Mouse (Mus musculus) 3134 (cell line): ENCODE measurements around the gene Bub1.

Experiments used
- DNase-seq: peaks from one replicate; pipeline ENCODE4 v3.0.0-alpha.2; 2011; ENCODE audit warnings: low spot score; ENCODE audit not compliant: insufficient read length; ENCODE audit errors: extremely low read depth

The Bub1 gene

DNA sequence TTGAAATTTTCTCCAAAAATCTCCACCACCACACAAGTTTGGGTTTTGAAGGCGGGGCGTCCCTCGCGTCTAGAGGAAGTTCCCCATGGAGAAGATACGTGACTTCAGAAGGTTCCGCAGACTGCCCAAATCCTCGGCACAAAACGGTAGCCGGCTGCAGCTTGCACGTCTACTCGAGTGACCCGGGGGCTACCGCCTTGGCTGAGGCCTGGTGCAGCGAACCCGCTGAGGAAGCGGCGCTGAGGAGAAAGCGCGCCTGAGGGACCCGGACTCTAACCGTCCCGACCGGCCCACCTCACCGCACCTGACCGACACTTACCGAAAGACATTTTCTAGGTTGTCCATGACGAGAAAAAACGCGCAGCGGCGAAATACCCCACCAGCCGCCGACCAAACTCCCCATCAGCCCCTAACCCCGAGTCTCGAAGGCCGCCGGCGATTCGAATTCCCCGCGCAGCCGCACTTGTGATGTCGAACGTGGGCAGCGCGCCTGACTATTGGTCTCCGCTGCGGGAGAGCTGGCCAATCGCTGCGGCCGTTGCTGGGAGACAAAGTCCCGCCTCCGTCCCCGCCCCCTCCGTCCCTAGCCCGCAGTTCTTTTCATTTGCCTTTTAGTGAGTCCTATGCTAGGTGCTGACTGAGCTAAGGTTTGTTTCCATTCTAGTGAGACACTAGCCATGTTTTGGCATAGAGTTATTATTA, at the start of gene Bub1:
Bub1 (minus strand) TSS at position 465 of the 702 bp plus-strand sequence.
- peak; percentile 94 for DNase-seq

DNA sequence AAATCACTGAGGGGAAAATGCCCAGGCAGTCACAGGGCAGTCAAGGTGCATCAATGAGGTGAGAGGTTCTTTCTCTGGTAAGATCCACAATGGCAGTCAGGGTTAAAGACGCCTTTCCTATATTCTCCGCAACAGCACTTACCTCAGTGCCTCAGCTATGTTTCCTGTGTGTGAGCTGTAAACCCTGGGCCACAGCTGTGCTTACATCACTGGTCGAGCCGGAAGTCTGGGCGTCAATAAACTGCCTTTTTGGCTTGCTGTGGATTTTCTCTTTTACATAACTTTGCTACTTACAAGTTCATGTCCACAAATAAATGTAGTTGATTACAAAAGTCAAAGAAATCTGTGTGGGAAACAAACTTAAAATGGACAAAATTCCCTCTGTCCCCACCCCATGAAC, 49.4 kb upstream of the Bub1 start:
- no peak for DNase-seq

GRCm38 (mm10) chr2:127864381-127864780, 32.7 kb upstream of the Bub1 start:
- no peak for DNase-seq

DNA sequence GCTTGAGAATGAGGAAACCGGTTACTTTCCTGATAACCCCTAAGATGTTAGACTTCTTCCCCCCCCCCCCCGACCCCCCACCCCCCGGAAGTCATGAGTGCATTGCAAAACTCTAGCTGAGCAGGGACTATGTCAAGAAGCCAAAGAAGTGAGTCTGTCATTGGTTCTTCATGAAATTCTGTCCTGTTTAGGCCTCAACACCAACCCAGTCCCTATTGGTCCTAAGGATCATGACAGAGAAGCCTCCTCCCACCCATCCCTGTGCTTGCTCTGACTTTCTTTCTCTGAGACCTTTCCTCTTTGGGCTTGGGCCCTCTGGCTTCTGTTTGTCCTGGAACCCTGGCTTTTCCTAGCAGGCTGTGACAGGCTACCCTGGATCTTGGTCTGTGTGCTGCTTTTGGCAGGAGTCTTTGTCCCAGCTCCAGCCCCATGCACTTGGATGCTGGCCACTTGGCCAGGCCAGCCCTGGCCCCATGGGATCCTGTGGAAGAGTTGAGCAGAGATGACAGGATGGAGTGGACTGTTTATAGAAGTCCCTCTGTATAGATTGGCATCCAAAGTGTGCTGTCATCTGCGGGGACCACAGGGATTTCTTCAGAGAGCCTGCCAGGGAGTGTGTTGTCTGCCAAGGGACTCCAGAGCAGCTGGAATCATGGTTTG, 22.8 kb upstream of the Bub1 start:
- peak; percentile 91 for DNase-seq

- DNase-seq, result peak; percentile 8
Observed at GRCm38 (mm10) chr2:127850371-127850770, 18.7 kb upstream of the Bub1 start.

- no peak for DNase-seq
Observed at GRCm38 (mm10) chr2:127846571-127846970, 14.9 kb upstream of the Bub1 start.

DNA sequence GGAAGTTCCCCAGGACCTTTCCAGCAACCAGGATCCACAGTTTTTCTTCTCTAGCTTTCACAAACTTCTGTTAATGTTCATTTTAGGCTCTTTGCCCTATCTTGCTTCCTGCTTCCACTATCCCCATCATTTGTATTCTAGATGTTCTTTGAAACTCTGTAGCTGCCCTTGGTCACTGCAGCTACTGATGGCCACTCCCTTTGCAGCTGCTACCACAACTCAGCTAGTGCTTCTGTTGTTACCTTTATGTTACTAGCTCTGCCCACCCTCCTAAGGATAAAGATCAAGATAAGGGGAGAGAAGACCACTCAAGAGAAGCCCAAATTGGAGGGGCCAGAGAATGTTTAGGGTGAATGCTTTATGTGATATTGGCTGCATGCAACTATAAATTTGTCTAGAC, 14.3 kb upstream of the Bub1 start:
- DNase-seq, result no peak

GRCm38 (mm10) chr2:127845346-127845982, 13.8 kb upstream of the Bub1 start:
- peak; percentile 6 for DNase-seq

DNA sequence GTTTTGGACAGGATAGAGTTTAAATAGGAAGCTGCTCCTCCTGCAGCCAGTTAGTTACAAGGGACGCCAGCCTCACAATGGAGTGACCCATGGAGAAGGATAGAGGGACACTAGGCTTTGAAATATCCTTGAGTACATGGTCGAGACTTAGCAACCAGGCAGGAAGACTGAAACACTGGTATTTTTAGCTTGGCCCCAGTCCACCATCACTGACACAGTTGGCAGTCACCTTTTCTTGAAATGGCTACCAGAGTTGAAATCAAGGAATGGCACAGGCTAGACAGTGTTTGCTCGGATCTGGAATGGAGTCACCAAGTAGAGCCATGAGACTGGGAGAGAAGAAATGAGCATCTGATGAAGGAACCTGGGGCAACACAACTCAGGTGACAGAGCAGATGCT, 10.8 kb upstream of the Bub1 start:
- no peak for DNase-seq

DNA sequence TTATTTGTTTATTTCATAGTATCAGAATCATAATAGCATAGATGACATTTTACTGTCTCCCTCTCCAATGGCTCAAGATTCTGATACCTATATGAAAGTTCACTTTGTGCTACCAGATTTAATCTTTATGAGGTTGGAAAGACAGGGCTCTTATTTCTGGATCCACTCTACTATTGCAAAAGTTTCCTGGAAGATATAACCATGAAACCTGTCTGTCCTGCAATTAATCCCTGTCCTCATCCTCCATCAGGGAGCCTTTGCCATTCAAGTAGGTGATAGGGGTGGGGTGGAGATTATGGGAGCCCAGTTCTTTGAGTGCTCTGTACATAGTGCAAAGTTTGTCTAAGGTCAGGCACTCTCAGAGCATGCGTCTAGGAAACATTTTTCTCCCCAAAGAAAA, 9.7 kb upstream of the Bub1 start:
- no peak for DNase-seq

- no peak for DNase-seq
Observed at GRCm38 (mm10) chr2:127839425-127839824, 7.8 kb upstream of the Bub1 start.

- DNase-seq, result no peak
Observed at GRCm38 (mm10) chr2:127838576-127838975, 6.9 kb upstream of the Bub1 start, which contains the start of gene Acoxl. Acoxl (plus strand) TSS chr2:127838876.

- peak; percentile 22 for DNase-seq
Observed at GRCm38 (mm10) chr2:127832833-127833190, 1.1 kb upstream of the Bub1 start.

DNA sequence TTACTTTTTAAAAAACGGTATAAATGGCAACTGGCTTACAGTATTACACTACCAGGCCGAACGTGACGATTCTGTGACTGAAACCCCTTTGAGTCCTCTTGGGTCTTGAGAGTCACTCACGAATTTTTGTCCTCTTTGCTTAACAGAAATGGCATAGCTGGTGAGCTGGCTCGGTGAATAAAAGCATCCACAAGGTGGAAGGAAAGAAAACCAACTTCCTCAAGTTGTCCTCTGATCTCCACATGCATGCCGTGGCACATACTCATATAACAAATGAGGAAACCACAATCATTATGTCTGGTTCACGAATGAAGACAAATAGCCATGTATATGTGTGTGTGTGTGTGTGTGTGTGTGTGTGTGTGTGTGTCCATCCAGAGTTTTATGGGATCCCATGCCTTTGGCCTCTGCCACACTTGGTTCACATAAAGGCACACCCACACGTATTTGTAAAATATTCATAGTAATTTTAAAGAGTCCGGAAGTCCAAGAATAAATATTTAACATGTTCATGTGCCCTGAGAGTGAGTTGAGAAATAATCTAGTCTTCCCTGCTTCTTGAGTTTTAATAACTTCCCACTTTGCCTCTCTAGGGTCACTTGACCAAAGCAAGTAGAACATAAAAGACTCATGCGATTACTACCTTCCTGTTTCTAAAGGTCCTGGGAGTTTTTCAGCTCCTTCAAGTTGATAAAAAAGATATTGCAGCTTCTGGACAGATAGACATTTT, 603 bp upstream of the Bub1 start:
- DNase-seq, result no peak

DNA sequence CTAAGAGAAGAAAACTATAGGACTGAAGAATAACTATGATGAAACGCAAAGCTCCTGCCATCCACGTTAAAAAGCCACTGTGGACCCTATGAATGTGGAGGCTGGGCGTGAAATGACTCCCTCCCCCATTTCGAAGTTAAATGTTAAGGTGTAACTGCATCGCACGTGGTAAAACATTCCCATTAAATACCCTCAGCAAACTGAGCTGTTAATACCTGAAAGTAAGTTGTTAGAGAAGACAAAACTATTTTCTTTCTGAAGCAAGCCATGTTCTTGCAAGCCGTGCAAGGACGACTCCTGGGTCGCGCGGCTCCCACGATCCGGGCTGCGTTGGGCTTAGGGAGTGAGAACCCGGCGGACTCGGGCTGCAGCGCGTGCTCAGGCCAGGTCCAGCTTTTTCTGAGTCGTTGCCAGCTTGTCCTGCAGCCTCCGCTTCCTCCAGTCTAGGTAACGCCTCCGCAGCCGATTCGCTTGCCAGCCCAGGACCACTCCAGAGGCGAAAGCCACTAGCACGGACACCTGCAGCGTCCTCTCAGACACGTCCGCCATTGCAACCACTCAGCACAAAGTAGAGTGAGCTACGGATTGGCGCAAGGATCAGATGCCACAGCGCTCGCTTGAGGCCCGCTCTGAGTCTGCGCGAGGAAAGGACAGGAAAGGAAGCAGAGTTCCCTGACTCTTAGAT, 39.6 kb downstream of the Bub1 start, which contains the start of gene Mtln:
Mtln (minus strand) TSS at position 570 of the 685 bp plus-strand sequence.
- DNase-seq, result peak; percentile 88

DNA sequence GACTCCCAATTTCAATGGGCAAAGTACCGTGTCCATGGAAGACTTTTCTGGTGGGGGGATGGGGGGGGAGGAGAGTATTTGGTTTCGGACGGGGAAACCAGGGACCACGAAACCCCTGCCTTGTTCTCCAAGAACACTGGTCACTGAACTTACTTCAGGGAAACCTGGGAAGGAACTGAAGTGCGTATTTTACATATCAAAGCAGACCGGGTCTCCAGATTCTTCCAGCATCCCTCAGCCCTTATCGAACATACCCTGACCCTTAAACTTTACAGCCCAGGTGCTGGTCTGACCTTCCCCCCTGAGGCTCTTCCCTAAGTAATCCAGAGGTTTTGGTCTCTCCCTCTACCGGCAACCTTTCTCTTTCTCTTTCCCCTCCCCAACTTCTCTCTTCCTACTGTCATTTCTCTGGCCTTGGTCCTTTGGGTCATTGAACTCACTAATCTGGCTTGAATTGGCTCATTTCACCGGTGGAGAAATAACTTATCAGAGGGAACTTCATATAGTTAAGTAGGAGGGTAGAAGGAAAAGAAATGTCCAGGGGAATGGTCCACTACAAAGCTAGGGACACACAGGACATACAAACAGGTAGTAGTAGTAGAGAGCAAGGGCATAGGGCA, 41.9 kb downstream of the Bub1 start:
- DNase-seq, result no peak

DNA sequence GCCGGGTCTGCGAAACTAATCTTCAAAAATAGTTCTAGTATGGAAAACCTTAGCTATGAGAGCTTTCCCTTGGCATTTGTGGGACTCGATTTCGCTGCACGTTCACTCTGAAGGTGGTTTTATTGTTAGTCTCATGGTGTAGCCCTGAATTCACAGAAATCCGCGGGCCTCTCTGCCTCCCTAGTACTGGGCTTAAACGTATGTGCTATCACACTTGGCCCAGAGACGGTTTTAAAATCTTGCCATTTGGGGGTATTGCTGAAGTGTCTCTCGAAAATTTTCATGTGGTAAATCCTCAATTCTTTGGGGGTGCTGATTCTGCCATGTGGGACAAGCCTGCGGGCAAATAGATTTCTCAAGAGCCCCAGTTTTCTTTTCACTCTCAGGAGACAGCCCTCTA, 42.5 kb downstream of the Bub1 start:
- DNase-seq, result no peak

DNA sequence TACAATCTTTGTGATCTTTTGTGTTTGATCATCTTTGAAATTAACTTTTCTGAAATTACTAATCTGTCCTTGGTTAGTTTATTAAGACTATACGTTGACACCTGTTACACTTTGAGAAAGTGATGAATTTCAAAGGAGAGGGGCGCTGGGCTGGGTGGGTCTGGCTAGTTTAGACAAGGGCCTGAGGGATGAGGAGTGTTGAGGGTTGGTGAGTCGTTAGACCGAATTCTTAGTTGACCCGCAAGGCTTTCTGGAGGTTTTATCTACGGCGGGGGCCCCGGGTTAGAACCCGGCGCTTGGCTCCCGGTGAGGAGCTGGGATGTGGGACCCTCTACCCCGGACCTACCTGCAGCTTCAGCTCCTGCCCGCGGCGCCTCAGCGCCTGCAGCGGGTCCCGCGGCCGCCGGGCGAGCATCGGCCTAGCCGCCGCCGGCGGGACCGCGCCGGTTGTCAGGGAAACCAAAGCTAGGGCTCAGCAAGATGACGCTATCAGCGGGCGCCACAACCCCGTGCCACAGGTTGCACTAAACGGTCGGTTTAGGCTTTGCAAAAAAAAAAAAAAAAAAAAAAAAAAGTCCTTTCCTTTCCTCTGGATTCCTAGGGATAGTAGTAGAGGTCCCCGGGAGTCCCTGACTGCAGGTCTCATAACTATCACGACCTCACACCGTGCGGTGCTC, 43.1 kb downstream of the Bub1 start, which contains the start of gene Nphp1:
Nphp1 (minus strand) TSS at position 458 of the 677 bp plus-strand sequence.
- DNase-seq, result peak; percentile 82

GRCm38 (mm10) chr2:127787226-127787625, 44.4 kb downstream of the Bub1 start:
- DNase-seq, result no peak
